Mouse (Mus musculus) kidney, postnatal 4 days (tissue): ENCODE measurements around the gene Tnrc6b.

Experiments
- DNase-seq, 2 experiments: peaks; one replicate each; pipeline ENCODE4 v3.0.0; 2021; ENCODE audit warnings: mixed read lengths in 2 of 2

The Tnrc6b gene

GRCm38 (mm10) chr15:80795076-80795475, 84.0 kb downstream of the Tnrc6b start:
- no peak for DNase-seq

DNA sequence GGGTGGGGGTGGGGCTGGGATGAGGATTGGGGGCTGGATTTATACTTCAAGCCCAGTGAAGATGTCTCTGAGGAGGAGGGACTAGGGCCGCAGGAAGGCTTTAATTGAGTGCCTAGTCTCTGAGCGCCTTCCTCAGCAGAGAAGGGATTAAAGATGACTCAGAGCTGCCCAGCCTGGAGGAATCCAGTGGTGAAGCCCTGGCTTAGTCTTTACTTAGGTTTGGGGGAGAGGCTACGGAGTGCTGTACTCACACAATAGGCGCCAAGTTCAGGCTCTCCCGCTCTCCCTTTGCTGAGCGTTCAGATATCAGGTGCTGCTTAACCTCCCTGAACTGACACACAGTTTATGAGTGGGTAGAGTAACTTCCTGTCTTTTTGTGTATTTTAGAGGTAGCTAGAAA, 86.6 kb downstream of the Tnrc6b start:
- peak; percentile 16 to 47 for DNase-seq

- peak; percentile 84 to 91 for DNase-seq
Measured at GRCm38 (mm10) chr15:80798367-80799073, 87.4 kb downstream of the Tnrc6b start.

DNA sequence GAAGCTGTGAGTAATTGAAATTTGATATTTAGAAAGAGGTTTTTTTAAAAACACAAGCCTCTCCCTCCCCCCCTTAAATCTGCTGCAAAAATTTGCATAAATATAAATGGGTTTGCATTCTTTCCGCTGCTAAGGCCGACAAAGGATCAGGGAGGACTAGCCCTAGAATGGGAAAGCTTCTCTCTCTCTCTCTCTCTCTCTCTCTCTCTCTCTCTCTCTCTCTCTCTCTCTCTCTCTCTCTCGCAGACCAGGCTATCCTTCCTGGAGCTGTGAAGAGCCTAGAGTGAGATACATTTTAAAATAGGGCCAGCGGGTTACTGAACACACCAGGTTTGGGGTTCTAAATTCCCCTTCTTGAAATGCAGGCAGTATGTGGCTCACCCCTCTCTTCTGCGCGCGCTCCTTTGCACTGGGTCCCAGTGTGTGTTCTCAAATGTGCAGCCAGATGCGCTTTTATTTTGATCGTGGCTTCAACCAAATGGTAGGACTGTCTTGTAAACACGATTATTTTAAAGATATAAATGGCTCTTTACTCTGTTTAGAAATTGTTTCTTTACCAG, 88.0 kb downstream of the Tnrc6b start:
- peak; percentile 48 to 63 for DNase-seq

GRCm38 (mm10) chr15:80799634-80800137, 88.6 kb downstream of the Tnrc6b start:
- peak; percentile 47 to 62 for DNase-seq

DNA sequence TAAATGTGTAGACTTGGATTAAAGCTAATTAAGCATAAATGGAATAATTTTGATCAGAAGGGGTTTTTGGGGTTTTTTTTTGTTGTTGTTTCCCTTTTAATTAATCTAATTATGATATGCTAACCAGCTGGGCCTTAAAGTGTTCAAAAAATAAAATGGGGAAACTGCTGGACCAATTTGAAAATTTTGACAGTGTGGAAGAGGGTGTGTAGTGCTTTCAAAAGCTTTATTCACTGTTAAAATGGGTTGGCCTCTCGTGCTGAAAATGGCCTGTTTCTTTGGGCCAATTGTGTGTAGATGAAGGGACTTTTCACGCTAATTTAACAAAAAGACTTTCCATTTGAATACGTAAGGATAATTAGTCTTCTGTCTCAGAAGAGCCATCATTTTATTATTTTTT, 89.1 kb downstream of the Tnrc6b start:
- DNase-seq, result no peak

DNA sequence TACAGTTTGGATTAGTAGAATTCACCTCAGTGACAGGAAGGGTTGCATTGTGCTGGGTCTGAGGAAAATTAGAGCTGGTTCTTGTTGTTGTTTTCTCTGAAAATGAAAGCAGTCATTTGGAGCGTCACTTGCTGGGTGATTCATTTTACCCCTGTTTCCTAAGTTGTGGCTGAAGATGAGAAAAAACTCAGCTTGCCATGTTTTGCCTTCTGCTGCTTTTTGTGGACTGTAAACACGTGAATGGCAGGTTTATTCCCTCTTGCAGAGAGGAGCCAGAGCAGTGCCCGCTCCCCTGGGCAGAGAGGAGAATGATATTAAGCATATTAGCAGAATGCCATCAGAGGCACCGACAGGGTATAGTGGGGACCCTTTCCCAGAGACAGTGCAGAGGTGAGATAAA, 89.7 kb downstream of the Tnrc6b start:
- no peak for DNase-seq

- DNase-seq, result no peak
Measured at GRCm38 (mm10) chr15:80801597-80801996, 90.5 kb downstream of the Tnrc6b start.

DNA sequence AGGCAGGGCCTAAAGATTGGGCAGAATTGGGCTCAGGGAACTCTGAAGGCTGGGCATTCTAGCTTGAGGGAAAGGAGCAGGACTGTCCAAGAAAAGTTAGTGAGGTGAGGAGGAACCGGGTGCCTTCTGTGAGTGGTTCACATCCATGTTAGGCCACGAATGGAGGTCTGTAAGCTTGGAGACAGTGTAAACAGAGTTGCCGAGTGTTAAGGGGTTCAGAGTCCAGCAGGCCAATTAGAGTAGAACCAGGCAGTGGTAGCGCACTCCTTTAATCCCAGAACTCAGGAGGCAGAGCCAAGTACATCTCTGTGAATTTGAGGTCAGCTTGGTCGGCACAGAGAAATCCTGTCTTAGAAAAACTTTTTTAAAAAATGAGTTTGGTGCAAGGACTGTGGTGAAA, 96.0 kb downstream of the Tnrc6b start:
- DNase-seq, result no peak

GRCm38 (mm10) chr15:80810226-80810625, 99.1 kb downstream of the Tnrc6b start:
- DNase-seq, result no peak

- DNase-seq, result no peak
Measured at GRCm38 (mm10) chr15:80812840-80813239, 101.7 kb downstream of the Tnrc6b start.

GRCm38 (mm10) chr15:80814792-80815191, 103.7 kb downstream of the Tnrc6b start:
- DNase-seq, result no peak

- DNase-seq, result no peak
Measured at GRCm38 (mm10) chr15:80822276-80822675, 111.2 kb downstream of the Tnrc6b start.

DNA sequence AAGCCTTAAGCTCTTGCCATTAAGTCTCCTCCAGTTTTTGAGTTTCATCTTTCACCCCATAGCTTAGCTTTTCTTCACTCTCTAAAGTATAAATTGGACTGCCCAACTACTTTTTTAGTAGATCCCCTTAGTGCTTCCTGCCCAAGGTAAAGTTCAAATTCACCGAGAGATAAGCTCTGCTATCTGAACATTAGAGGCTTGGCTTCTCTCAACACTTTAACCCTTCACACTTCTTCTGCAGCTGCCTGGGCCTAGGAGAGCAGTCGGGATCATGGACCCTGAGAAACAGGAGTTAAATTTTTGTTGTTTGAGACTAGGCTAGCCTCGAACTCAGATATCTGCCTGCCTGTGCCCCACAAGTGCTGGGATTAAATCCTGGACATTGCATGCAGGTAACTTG, 120.1 kb downstream of the Tnrc6b start:
- DNase-seq, result no peak

GRCm38 (mm10) chr15:80832808-80833207, 121.7 kb downstream of the Tnrc6b start:
- no peak for DNase-seq

DNA sequence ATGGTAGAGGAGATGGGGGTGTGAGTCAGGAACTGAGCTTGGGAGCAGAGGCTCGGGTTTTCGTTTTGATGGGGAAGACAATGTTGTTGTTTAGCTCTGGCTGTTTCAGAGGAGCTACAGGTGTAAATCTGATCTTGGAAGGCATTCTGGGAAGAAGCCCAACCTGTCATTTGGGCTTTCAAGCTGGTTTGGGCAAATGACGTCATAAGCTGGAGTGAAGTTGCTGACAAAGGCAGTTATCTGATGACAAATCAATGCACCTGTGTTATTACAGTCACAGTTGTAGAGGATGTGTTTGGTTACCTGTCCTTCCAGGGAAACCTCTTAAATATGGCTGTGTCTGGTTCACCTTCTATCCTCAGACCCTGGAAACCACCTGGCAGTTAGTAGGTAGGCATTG, 125.1 kb downstream of the Tnrc6b start:
- no peak for DNase-seq

- peak in 1 of 2 experiments; percentile 24 for DNase-seq
Measured at GRCm38 (mm10) chr15:80838836-80839235, 127.7 kb downstream of the Tnrc6b start.

DNA sequence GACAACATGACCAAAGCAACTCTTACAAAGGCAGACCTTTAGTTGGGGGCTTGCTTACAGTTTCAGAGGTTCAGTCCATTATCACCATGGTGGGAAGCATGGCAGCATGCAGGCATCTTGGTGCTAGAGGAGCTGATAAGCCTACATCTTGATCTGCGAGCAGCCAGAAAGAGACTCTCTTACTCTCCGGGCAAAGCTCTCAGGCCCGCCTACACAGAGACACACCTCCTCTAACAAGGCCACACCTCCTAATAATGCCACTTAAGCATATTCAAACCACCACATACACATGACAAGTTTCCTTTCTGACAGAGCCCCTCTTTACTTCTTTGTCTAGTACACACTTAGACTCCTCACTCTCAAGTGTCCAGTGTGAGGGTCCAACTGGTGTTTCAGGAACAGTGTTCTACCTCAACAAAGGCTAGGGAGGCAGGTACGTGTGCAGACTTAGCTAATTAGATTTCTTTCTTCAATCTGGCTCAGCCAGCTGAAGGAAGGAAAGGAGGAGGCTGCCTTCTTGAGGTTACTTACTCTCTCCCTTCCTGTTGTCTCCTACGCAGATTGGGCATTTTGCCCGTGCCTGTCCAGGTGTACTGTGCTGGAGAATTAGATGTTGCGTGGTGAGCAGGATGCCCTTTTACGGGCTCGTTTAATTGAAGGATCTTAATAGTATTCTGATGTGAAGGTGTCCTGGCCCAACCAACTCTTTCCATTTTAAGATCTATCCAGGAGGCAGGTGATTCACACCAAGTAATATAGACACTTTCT, 128.7 kb downstream of the Tnrc6b start:
- peak; percentile 12 to 27 for DNase-seq

- DNase-seq, result no peak
Measured at GRCm38 (mm10) chr15:80844262-80844661, 133.1 kb downstream of the Tnrc6b start.

DNA sequence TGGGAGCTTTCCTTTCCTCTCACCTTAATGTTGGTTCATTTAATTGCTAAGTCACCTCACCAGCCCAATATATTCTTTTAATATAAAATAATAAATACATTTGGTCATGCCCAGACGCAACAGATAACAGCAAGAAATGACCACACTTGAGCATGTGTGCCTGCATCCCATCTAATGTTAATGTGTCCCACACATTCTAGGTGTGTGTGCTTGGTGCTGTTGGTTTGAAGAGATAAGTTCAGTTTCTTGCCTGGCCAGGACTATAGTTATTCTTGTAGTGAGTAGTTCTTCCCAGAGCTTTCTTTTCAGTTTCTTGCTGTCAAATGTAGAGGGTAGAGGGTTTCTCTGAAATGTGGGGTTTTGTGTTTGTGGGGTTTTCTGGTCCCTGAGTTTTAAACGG, 133.8 kb downstream of the Tnrc6b start:
- no peak for DNase-seq

DNA sequence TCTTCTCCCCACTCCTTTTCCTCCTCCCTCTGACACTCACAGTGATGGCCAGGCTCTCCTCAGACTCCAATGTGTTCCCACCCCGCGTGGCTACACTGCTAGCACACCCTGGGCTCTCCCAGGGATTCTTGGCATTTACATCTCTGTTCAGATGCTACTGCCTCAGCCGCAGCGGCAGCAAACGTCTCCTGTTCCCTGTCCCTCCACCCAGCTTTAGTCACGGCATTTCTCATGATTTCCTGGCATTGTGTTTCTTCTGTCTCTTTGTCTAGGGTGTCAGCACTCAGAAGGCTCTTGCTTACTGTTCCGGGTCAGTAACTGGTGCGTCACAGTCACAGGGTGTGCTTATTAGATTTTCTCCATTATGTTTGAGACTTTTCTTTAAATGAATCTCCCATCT, 138.9 kb downstream of the Tnrc6b start:
- no peak for DNase-seq

DNA sequence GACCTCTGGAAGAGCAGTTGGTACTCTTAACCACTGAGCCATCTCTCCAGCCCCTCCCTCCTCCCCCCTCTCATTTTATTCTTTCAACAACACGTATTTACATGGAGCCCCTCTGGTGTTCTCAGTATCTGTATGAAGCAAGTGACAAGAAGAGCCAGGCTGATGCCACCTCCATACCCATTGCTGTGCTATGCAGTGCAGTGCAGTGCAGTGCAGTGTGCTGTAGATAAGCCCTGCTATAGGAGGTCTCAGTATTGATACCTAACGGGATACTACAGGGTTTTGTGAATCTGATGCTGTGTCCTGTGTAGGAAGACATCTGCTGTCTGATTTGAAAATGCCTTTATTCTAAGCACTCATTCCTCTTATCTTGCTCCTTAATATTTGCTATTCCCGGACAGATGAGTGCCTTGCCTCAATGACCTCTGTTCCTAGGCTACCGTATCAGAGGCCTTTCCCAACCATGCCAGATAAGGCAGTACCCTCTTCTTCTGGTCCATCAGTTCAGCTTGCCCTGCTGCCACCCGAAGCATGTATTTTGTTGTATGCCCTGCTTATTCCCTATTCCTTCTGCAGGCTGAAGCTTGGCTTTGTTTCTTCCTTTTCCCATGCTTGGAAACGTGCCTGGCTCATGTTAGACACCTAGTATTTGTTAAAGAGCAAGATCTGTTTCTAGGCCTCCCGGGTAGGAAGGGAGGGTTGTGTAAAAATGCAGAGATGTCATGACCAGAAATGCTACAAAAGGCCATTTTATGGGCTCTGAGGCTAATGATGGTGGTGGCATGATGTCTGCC, 139.8 kb downstream of the Tnrc6b start:
- DNase-seq, result no peak

DNA sequence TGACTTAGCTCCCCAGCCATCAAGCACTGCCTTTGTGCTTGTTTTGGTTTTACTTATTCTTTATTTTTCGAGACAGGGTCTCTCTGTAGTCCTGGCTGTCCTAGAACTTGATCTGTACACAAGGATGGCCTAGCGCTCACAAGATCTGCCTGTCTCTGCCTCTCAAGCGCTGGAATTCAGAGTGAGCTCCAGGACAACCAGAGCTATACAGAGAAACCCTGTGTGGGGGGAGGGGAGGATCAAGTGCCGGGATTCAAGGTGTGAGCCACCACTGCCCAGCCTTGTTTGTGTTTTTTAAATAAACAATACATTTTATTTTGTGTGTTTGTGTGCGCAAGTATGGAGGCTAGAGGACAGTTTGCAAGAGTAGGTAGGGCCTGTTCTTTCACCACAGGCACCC, 141.0 kb downstream of the Tnrc6b start:
- DNase-seq, result no peak
